Mouse (Mus musculus) thymus, postnatal 0 days (tissue): ENCODE measurements around the gene Mfsd4b1. TPM values are rescaled to one million over a fixed set of nuclear protein-coding genes. Genes with fewer than 3 reads are reported as not detected.
A peak's percentile ranks its signal among the peaks of the same experiment; 100 is the strongest.
"Not testable (repeated sequence)": the region's sequence is repeated elsewhere in the genome, so short reads cannot be mapped to it uniquely, and the experiment has no call there.

ENCODE experiments used
- DNase-seq: peaks from one replicate; pipeline ENCODE4 v3.0.0-alpha.2; 2015; ENCODE audit warnings: low spot score
- polyA plus RNA-seq: library from polyadenylated mRNA; unstranded; fragments of >200 nt; fragmentation: Nextera tagmentation; extraction: Ambion mirVana; gene quantifications from 2 replicates; pipeline ENCODE4 v1.2.1, GENCODE M21; 2015

The Mfsd4b1 gene
- polyA plus RNA-seq, 1 experiment from 2014 or later, result 0.42 TPM

DNA sequence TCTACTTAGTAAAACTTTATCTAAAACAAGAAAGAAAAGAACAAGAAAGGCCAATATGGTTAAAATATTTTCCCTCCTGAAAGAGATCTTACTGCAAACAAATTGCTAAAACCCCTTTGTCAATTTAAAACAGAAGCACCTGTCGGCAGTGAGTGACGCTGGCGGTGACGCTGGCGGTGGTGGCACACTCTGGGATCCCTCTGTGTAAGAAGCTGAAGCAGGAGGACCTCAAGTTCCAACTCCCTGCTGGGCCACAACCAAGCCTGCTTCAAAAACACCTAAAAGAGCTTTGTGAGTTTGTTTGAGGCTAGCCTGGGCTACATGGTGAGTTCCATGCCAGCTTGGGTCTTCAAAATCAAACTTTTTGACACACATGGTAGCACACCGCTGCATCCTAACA, 9.9 kb upstream of the Mfsd4b1 start:
- DNase-seq, result no peak

- no peak for DNase-seq
These were observed 7.8 kb upstream of the Mfsd4b1 start for GRCm38 (mm10) chr10:40032897-40033296.

DNA sequence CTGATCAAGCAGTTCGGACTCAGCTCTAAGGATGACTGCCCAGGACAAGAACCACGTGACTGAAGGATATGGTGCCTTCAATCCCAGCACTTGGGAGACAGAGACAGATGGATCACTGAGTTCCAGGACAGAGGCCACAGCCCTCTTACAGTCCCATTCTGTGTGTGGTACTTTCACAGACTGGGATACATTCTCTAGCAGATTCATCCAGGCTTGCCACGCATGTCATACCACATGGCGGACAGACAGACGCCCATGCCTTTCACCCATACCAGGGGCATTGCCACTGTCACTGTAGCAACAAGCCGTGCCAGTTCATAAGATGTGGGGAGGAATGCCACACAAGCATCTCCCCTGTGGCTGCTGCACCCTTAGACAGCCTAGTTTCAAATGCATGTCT, 5.6 kb upstream of the Mfsd4b1 start:
- no peak for DNase-seq

DNA sequence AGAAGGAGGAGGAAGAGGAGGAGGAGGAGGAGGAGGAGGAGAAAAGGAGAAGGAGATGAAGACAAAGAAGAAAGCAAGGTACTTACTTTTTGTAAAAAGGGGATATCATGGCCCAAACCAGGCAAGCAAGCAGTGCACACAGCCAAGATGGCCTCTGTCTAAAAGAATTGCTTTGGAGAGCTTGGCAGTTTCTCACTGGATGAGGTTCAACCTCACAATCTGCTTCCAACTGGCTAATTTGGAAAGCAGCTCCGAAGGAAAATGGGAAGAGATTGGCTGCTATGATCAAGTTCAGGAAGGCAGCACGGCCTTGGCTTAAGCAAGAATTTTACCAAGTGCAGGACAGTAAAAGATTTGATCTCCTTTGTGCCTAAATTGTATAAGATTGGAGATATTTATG, 4.5 kb upstream of the Mfsd4b1 start:
- DNase-seq, result no peak

DNA sequence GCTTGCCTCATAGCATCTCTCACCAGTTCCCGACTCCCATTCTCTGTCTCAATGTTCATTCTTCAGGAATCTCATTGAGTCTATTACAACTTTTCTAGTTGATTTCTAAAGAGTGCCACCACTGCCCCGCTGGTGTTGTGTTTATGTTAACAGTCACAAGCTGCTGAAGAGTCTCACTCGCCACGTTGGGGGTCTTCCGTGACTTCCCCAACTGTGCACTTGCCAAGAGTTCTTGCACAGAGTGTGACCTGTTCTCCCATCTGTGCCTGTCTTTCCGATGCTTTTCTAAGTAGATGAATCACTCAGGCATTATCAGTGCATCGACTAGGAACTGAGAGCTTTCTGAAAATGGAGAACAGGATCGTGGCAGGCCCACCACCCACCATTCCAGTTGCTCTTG, 3.0 kb upstream of the Mfsd4b1 start:
- DNase-seq, result no peak

GRCm38 (mm10) chr10:40026546-40026945, 1.5 kb upstream of the Mfsd4b1 start:
- no peak for DNase-seq

DNA sequence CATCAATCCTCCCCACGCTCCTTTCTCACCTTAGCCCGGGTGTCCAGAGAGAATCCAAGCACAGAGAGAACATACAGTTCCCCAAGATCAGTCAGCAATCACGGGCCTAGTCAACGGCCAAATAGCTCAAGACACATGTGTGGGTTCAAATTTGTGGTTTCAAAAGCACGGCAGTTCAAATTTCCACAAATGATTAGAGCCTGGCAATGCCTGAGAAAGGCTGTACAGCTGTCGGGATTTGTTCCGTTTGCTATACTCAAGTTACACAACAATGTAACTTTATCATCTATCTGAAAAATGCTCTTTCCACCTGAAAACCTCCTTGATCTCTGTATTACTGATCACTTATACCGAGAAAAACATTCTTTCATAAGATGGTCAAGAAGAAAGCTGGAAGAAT, 492 bp upstream of the Mfsd4b1 start:
- no peak for DNase-seq

- DNase-seq, result no peak
These were observed 4.7 kb downstream of the Mfsd4b1 start for GRCm38 (mm10) chr10:40020401-40020800.

DNA sequence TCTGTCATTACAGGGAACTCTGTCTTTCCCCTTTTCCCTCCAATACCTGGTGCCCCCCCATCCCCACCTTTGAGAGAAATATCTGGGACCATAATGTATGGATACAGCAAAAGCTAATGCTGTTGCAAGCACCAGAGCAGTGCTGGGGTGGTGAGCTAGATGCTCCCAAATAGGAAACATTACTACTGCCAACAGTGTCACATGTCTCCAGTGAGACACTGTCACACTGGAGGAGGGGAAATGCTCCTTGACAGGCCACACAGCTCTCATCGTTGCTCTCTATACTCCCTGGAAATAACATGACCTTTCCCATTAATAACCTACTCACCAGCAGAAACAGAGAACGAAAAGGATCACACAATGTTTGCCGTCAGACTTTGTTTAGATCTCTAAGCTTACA, 5.6 kb downstream of the Mfsd4b1 start:
- DNase-seq, result no peak

DNA sequence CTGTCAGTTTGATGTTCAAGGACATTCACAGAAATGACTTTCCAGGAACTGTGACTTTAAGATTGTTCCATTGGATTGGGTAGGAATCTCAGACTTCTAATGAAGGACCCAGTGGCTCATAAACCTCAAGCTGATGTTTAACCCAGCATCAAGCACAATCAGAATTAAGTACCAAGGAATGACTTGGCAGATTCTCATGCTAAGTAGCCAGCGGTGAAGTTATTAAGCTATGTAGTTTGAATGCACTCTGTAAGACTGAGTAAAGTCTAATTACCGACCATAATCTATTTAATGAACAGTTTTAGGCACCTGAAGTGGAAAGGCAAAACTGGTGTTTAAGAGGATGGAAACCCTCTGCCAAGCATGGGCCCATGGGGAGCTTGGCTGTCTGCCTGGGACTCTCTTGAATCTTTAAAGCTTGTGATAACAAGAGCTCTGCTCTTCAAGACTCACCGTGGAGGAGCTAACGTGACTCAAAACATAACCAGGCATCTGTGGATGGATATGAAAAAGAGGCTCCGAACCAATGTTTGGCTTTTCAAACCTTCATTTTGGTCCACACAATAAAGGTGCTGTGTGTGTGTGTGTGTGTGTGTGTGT, 6.7 kb downstream of the Mfsd4b1 start:
- DNase-seq, result no peak

GRCm38 (mm10) chr10:40009591-40009990, 15.5 kb downstream of the Mfsd4b1 start:
- no peak for DNase-seq

DNA sequence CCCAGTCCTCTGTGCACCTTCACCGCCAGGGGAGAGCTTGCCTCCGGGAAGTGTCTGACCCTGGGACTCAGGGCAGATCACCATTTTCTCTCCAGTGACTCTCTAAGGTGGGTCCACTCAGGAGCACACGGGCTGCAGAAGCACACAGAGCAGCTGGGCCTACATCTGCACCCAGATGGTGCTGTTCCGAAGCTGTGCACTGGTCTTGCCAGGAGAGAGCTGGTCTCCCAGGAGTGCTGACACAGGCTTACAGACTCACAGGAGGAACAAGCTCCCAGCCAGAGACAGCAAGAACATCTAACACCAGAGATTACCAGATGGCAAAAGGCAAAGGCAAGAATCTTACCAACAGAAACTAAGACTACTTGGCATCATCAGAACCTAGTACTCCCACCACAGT, 16.2 kb downstream of the Mfsd4b1 start:
- not testable (repeated sequence) for DNase-seq

DNA sequence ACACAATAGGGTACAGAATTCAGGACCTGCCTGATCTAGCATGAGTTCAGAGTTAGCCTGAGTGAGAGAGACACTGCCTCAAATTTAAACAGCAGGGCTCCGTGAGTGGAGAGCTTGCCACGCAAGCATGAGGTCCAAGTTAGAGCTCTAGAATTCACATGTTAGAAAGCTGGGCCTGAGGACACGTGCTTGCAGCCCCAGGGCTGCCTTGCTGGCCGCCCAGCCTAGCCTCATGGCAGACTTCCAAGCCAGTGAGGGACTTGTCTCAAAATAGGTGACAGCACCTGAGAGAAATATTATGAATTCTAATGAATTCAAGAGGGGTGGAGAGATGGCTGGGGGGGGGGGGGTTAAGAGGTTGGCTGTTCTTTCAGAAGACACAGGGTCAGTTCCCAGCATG, 17.1 kb downstream of the Mfsd4b1 start:
- DNase-seq, result no peak

DNA sequence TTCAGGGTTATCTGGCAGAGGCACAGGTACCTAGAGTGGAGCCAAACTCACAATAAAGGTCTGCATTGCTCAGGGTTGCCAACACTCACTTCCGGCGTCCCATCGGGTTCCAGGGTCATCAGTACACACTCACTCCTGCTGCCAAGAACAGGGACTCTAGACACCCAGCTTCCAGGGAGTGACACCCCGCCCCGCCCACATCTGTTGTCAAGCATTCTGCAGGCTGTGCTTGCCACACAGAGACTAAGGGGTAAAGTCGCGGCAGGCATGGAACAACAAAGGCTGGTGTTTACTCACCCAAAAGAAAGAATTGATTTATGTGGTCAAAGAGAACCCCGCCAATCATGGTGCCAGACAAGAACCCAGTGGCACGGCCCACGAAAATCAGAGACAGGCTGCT, 18.1 kb downstream of the Mfsd4b1 start:
- no peak for DNase-seq

DNA sequence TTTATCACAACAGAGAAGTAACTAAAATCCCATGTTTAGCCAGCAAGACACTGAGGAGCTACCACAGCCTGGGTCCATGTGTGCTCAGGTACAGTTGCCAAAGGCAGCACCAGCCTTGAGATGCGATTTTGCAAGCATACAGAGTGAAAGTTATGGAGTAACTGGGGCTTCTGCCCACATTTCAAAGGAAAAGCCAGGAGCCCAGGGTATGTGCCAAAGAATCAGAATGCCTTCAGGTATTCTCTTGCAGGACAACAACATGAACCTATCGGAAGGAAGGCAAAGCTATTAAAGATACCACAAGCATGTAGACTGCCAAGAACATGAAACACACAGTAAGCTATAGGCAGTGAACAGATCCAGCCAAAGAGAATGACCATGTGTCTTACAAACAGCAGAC, 24.3 kb downstream of the Mfsd4b1 start:
- DNase-seq, result no peak

GRCm38 (mm10) chr10:39991155-39991554, 33.9 kb downstream of the Mfsd4b1 start:
- peak; percentile 74 for DNase-seq

DNA sequence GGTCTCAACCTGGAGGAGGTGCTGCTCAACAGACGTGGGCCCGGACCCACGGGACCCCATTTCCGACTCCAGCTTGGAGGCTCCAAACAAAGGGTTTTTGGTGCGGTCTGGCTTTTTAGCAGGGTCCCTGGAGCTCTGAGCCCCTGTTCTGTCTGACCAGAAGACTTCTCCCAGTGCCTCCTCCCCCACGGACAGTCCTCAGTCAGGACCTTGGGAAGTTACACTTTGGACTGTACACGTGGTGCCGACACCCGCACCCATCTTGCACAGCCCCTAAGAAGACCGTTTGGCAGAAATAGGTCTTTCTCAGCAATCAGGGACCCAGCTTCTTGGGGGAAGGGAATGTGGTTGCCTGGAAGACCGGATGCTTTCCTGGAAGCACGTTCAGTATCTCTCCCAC, 38.6 kb downstream of the Mfsd4b1 start, which contains the start of gene Mfsd4b5:
Mfsd4b5 (minus strand) TSS at position 181 of the 400 bp plus-strand sequence.
- no peak for DNase-seq

- DNase-seq, result no peak
These were observed 42.5 kb downstream of the Mfsd4b1 start for GRCm38 (mm10) chr10:39982604-39983003.

GRCm38 (mm10) chr10:39978231-39978630, 46.8 kb downstream of the Mfsd4b1 start:
- DNase-seq, result no peak

- DNase-seq, result no peak
These were observed 47.7 kb downstream of the Mfsd4b1 start for GRCm38 (mm10) chr10:39977346-39977745.

GRCm38 (mm10) chr10:39975771-39976170, 49.3 kb downstream of the Mfsd4b1 start:
- no peak for DNase-seq

DNA sequence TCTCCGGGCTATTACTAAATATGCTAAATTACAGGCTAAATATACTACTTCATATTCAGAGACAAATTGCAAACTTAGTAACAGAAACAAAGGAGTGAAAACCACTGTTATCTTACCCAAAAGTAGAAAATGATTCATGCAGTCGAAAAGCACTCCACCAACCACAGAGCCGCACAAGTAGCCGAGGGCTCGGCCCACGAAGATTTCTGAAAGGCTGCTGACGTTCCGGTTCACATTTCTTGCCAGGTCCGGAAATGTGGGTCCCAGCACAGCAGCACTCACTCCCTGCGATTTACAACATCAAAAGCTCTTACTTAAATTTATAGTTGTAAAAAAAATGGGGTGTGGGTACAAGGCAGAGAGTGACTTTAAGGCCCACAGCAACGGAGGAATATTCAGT, 50.1 kb downstream of the Mfsd4b1 start:
- no peak for DNase-seq

- DNase-seq, result no peak
These were observed 57.6 kb downstream of the Mfsd4b1 start for GRCm38 (mm10) chr10:39967512-39967911.

GRCm38 (mm10) chr10:39961906-39962305, 63.2 kb downstream of the Mfsd4b1 start:
- DNase-seq, result no peak
